Mouse (Mus musculus) gastrocnemius, postnatal 25 days (tissue): ENCODE data around the gene Gm20388. TPM values are rescaled to one million over a fixed set of nuclear protein-coding genes. Genes with fewer than 3 reads are reported as not detected.

Experiments
- DNase-seq: peaks from one replicate; pipeline ENCODE4 v3.0.0; 2022
- total RNA-seq, 2 experiments: library from RNA; stranded (reverse); gene quantifications; 1 replicate in 1 of 2; 2 replicates in 1 of 2; pipeline ENCODE4 v1.2.3; 2021

The Gm20388 gene
- total RNA-seq, 2 experiments from 2014 or later: 6.7 TPM; not detected in 1

DNA sequence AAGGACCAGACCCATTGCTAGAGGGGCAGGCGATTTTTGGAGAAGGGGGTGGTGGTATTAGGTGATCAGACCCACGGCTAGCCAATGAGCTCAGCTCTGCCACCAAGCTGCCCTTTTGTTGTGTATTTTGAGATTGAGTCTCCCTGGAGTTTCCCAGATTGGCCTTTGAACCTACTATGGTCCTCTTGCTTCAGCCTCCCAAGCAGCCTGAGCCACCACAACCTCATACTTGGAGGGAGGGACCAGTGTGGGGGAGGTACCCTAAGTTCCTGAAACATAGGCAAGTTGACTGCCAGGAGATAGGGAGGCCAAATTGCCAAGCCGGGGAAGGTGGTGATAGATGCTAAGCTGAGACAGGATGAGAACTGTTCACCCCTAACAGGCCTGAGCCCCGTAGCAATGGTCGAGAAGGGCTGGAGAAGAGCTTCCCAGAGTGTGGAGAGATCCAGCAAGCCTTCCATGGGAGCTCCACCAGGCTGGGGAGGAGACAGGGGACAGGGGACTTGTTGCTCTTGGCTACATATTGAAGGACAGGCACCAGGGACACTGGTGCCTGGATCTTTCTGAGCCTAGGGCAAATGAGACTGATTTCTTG, 600.3 kb downstream of the Gm20388 start:
- no peak for DNase-seq

DNA sequence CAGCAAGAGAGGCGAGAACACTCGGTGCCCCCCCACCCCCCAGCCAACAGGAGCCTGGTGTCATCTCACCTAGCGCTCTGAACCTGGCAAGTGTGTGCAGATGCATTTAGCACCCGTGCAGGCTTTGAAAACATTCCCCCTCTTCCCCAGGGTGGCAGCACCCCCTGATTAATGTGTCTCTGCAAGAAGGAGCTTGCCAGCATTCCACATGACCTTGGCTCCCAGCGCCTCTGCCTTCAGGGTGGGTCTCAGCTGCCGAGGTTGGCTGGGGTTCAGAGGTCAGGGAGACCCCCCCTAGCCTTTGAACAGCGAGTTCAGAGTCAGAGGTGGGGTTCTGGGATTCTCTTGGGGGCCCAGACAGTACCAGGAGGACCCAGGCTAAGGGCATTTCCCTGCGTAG, 601.1 kb downstream of the Gm20388 start:
- no peak for DNase-seq

DNA sequence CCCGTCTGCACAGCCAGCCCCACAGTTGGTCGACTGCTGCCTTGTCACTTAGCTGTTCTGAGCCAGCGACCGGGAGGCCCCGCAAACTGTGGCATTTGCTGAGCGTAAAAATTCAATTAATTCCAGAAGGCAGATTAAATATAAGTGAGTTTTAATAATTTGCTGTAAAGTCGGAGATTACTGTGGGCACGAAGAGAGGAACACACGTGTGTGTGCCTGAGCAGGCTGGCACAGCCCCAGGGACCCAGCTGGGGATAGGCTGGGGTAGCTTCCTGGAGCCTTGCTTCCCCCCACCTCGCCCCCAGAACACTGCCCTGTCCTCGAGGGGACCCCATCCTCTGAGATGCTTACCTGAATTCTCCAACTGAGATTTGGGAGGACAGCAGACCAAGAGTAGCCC, 601.7 kb downstream of the Gm20388 start:
- DNase-seq: no peak

DNA sequence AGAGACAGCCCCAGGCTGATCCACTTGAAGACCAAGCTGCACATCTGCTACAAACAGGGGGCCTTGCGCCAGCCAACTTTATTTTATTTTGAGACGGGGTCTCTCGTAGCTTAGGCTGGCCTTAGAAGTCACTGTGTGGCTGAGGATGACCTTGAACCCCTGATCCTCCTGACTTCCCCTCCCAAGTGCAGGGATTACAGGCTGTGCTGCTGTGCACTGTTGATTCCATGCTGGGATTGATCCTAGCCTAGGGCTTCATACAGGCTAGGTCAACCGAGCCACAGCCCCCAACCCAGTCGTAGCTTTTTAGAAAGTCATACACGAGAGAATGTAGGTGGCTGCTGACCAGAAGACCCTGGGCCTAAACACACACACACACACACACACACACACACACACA, 602.5 kb downstream of the Gm20388 start:
- no peak for DNase-seq

GRCm38 (mm10) chr8:120513638-120514461, 603.2 kb downstream of the Gm20388 start:
- DNase-seq: no peak

- no peak for DNase-seq
These were observed 604.6 kb downstream of the Gm20388 start for GRCm38 (mm10) chr8:120515214-120515613.

- DNase-seq: no peak
These were observed 605.0 kb downstream of the Gm20388 start for GRCm38 (mm10) chr8:120515650-120516049.

- no peak for DNase-seq
These were observed 605.6 kb downstream of the Gm20388 start for GRCm38 (mm10) chr8:120516182-120516755.

- DNase-seq: no peak
These were observed 607.2 kb downstream of the Gm20388 start for GRCm38 (mm10) chr8:120517666-120518410.

DNA sequence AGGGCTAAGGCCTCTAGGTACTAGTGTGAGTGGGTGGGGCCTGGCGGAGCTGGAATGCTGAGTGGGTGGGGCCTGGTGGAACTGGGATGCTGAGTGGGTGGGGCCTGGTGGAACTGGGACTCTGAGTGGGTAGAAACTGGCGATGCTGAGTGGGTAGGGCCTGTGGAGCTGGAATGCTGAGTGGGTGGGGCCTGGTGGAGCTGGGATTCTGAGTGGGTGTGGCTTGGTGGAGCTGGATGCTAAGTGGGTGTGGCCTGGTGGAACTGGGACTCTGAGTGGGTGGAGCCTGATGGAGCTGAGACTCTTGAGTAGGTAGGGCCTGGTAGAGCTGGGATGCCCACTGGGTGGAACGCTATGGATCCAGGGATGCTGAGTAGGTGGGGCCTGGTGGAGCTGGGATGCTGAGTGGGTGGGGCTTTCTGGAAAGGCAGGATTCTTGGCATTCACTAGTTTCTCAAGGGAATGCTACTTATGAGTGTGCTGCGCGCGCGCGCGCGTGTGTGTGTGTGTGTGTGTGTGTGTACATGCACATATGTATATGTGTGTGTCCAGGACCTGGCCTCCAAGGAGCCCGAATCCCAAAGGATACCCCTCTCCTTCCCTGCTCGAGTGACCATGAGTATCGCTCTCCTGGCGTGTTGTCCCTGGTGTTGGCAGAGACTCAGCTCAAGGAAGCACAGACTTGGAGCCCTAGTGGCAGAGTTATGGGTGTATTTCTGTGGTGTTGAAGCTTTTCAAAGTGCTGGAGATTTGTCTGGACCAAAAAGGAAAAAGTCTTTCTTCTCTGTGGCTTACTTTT, 608.3 kb downstream of the Gm20388 start:
- DNase-seq: peak; percentile 58

- DNase-seq: no peak
These were observed 609.6 kb downstream of the Gm20388 start for GRCm38 (mm10) chr8:120520287-120520686.

DNA sequence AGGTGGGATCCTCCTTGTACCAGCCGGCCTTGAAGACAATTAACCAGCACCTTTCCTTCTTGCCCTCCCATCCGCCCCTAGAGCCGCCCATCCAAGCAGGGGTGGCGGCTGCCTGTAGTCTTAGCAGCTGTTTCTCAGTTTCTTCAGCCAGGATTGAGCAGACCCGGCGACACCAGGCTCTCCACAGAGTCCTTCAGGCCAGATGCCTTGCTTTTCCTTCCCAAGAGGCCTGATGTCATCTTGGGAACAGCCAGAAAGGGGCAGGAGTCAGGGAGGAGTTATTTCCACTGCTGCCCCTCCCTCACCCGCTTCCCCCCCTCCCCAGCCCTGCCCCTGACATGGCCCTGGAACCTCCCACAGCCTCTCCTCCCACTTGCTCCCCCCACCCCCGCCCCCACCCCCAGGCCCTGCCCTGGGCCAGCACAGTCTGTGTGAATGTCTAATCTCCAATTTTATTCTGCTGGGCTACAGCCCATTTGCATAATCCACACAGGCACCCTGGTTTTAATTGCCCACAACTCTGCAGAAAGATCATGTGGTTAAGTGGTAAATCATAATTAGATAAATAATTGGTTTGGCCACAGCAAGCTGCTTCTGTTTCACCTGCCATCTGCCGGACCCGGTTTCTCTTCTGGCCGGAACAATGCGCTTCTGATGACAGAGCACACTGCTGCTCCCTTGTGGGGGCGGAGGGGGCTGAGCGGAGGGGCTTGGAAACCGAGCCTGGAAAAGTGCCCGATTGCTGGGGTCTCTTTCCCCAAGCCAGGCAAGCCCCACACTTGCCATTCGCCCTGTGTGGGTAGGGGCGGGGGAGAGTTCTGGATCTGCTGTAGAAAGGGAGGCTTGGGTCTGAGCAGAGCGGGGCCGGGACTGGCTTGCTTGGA, 610.3 kb downstream of the Gm20388 start:
- no peak for DNase-seq

DNA sequence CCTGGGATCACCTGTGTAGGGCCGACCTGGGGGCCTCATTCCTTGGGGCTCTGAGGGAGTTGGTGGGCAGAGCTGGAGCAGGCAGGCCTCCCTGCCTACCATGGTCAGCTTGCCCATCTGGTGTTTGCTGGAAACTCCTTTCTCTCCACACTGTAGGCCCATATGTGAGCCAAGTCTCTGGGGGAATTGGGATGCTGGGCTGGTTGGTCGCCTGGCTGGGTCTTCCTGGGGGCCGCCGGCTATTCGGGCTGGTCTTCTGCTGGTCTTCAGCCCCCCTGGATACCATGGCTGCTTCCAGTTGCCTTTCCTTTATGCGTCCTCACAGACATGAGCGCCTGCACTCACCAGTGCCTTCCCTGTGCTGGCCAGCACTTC, 610.9 kb downstream of the Gm20388 start:
- DNase-seq: no peak

- no peak for DNase-seq
These were observed 613.0 kb downstream of the Gm20388 start for GRCm38 (mm10) chr8:120523641-120524040.

DNA sequence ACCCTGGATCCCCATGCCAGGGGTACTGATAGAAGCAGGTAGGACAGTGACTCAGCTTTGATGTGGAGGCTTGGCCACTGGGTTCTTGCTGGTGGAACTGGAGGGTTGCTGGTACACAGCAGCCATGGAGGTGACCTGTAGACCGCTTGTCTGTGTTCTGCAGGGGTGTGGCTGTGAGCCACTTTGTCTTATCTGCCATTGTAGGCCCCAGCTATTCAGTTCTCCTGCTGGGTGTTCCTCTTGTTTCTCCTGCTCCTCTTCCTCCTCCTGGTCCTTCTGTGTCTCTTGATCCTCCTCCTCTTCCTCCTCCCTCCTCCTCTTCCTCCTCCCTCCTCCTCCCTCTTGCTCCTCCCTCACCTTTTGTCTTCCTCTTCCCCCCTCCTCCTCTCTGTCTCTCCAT, 614.5 kb downstream of the Gm20388 start:
- DNase-seq: no peak

GRCm38 (mm10) chr8:120525832-120526231, 615.2 kb downstream of the Gm20388 start:
- DNase-seq: peak; percentile 67

DNA sequence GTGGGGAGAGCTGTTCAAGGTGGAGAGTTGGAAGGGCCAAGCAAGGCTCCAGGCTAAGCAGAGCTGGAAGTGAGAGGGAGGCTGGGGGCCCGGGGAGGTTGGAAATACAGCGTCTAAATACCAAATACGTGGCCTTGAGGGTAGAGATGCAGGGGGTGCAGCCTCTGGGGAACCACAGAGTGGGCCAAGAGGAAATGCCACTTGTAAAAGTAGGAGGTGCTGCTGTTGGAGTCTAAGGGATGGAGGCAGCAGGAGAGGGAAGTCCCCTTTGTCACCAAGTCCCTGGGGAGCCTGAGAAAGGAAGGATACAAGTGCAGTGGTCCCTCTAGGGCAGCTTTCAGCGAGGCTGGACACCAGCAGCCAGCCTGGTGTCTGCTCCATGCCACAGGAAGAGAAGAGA, 615.9 kb downstream of the Gm20388 start:
- DNase-seq: no peak

GRCm38 (mm10) chr8:120528332-120528731, 617.7 kb downstream of the Gm20388 start:
- no peak for DNase-seq

DNA sequence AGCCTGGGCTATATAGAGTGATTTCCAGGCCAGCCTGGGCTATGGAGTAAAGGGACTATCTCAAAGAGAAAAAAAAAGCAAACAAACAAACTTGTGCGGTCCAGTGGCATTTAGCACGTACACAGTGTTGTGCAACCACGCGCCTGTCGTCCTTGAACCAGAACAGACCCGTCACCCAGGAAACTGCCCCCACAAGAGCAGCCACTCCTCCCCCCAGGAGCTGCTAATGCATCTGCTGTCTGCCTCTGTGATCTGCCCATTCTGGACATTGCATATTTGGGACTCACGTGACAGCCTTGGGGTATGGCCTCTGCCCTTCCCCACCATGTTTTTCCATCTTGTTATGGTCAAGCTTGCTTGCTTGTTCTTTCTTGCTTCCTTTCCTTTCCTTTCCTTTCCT, 618.6 kb downstream of the Gm20388 start:
- DNase-seq: no peak

DNA sequence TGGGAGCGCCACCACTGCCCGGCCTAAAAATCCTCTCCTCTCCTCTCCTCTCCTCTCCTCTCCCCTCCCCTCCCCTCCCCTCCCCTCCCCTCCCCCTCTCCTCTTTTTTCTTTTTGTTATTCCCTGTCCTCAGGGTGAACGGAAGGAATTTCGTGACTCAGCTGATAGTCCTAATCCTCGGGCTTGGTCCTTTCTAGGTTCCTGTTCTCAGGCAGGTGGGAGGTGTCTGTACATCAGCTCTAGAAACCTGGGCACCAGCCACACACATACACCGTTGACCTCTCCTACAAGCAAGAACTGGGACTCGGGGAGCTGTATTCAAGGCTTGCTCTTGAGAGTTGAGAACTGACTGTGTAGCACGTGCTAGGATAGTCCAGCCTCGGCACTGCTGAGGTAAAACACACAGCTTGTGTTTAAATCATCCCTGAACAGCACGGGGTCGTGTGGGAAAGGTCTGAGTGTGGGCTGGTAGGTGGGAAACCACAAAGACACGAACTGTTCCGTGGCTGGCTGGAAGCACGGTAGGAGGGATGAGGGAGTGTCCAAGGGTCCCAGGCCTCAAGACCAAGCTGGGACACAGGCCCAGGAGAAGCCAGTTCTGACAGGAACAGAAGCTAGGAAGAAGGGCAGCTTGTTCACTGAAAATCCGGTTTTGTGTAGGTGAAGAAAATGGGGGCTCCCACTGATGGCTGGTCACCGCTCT, 620.5 kb downstream of the Gm20388 start:
- no peak for DNase-seq
